Mouse (Mus musculus) erythroblast, embryonic 14.5 days (primary cell): ENCODE measurements around the gene Gzmk. TPM values are rescaled to one million over a fixed set of nuclear protein-coding genes. Genes with fewer than 3 reads are reported as not detected.

Experiments
- H3K27me3 ChIP-seq: 2 replicates; pipeline ENCODE4 v1.6.1; 2012; ENCODE audit warnings: inconsistent platforms; ENCODE audit not compliant: control insufficient read depth
- H3K36me3 ChIP-seq: 2 replicates; pipeline ENCODE4 v1.6.1; 2012; ENCODE audit warnings: mild to moderate bottlenecking, inconsistent platforms; ENCODE audit not compliant: control insufficient read depth
- H3K4me1 ChIP-seq: 2 replicates; pipeline ENCODE4 v1.6.1; 2012; ENCODE audit warnings: inconsistent platforms; ENCODE audit not compliant: control insufficient read depth
- H3K4me3 ChIP-seq: replicated peaks from 2 replicates; pipeline ENCODE3; 2012; ENCODE audit warnings: moderate library complexity, mild to moderate bottlenecking, inconsistent platforms
- H3K9me3 ChIP-seq: 2 replicates; pipeline ENCODE4 v1.6.1; 2012; ENCODE audit warnings: low read length, inconsistent platforms, mixed read lengths; ENCODE audit not compliant: control insufficient read depth
- GATA1 ChIP-seq: IDR thresholded peaks from 2 replicates; pipeline ENCODE4 v1.6.1; 2012; ENCODE audit warnings: low read length, inconsistent platforms, mixed read lengths
- TAL1 ChIP-seq: IDR thresholded peaks from 3 replicates; pipeline ENCODE4 v1.6.1; 2012; ENCODE audit warnings: low read length, inconsistent platforms, mixed read lengths
- polyA plus RNA-seq: library from polyadenylated mRNA; stranded (reverse); fragments of >175 nt; gene quantifications from 2 replicates; pipeline ENCODE4 v1.2.3, GENCODE M21; 2012

Gene Gzmk
- polyA plus RNA-seq, 1 experiment = not detected

DNA sequence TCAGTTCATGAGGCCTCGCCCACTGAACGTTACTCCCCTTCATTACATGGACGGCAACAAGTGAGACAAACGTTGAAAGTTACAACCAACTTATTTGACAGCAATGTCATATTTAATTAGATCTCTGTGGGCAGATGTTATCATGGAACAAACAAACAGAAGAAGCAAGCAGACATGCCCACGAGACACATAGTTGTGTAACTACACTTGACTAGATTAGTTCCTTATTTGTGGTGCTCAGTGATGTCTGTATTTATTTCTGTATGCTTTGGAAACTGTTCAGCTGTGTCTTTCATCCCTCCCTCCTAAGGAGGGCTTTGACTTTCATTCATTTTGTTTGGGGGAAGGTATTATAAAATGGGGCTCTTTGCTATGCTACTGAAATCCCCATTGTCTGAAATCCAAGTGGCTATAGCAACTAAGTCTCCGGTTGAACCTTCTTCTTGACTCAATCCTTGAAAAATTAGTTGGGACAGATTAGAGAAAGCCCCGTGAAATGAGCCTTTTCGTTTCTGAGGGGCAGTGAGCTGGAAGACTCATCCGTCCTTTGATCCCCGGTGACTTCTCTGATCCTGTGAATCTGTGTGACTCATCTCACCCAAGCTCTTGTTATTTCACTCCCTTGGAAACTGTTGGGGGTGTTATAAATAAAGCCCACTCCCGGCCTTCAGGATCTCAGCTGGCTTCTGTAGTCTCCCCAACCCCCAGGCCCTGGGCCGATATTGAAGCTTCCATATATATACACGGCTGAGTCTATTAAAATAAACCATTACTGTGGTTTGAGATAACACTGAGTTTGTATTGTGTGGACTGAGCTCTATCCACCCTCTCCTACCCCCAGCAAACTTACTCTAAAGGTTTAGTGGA, 28.7 kb downstream of the Gzmk start:
- no peaks in the 10 kb centered on the region for H3K27me3 ChIP-seq
- H3K9me3 ChIP-seq = no peaks in the 10 kb centered on the region
- no peaks in the 10 kb centered on the region for H3K4me1 ChIP-seq
- TF ChIP-seq GATA1 (no peak), TAL1 (no peak)
- H3K36me3 ChIP-seq = no peaks in the 10 kb centered on the region
- H3K4me3 ChIP-seq = no peak overlapping the region

DNA sequence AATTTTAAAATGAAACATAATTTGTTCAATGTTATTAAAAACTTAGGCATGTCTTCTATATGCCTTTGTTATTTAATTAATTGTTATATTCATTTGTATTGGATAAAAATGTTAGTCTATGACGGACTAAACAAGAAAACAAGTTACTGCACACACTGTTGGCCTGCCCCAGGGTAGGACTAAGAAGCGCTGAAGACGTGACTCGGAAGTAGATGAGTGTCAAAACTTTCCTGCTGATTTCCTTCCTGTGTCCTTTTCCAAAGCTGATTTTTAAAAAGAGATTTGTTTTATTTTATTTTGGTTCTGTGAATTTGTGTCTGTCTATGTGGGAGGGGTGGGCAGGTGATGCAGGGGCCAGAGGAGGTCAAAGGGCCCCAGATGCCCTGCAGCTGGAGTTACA, 42.0 kb downstream of the Gzmk start:
- no peaks in the 10 kb centered on the region for H3K36me3 ChIP-seq
- peaks cover 9% of the 10 kb centered on the region; the same call in 1 of the 2 replicates for H3K9me3 ChIP-seq
- no peaks in the 10 kb centered on the region for H3K4me1 ChIP-seq
- TF ChIP-seq TAL1 (no peak), GATA1 (no peak)
- H3K27me3 ChIP-seq = no peaks in the 10 kb centered on the region
- no peak overlapping the region for H3K4me3 ChIP-seq

DNA sequence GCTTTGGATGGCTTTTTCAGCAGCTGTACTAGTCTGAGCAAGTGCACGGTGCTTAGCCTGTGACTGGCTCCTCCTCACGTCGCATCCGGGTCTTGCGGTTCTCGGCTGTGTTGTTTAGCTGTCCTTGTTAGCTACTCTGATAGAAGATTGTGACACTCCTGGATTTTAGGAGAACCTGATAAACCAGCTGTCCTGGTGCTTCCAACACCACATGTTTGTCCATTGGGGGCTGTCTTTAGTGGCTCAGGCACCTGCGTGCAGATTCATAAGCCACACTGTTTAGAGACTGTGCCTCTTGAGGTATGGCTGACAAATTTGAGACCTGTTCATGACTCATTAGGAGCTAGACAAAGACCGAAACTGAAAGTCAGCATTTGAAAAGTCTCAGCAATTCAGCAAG, 42.4 kb downstream of the Gzmk start:
- H3K9me3 ChIP-seq = peaks cover 7% of the 10 kb centered on the region; the same call in 1 of the 2 replicates
- TF ChIP-seq TAL1 = no peak
- TF ChIP-seq GATA1 = no peak
- H3K4me3 ChIP-seq = no peak overlapping the region
- H3K4me1 ChIP-seq = no peaks in the 10 kb centered on the region
- H3K27me3 ChIP-seq = no peaks in the 10 kb centered on the region
- no peaks in the 10 kb centered on the region for H3K36me3 ChIP-seq

DNA sequence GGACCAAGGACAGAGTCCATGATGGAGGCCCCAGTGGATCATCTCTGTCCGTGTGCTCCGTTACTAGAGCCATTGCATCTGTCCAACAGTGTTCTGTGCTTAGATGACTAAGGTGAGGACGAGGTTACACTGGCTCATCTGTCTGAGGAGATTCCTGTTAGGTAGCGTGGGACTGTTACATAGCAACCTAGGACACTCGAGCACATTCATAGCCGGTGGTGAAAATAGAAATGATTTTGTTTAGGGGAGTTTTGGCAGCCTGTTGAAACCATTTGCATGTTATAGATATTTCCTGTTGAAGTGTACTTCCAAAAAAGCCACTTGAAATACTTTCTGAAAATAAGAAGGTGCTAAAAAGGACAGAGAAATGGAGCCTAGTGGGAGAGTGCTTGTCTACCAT, 51.5 kb downstream of the Gzmk start:
- Histone ChIP-seq H3K27me3 (no peaks in the 10 kb centered on the region), H3K36me3 (no peaks in the 10 kb centered on the region)
- no peak for TF ChIP-seq TAL1
- no peak for TF ChIP-seq GATA1

DNA sequence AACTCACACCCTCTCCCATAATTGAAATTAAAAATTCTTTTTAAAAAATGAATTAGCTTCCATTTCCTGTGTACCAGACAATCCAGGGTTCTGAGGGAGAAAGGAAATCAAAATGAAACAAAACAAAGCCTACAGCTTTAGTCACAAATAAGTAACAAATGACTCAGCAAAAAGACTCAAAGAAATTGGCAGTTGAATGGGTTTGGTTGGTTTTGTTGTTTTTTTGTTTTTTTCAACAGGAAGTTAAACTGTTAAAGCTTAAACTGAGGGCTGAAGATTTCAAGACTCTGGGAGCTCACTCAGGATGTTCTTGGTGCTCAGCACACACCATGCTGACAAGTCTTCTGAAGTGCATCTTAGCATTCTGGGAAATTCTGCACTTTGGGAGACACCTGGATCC, 55.5 kb downstream of the Gzmk start:
- TF ChIP-seq GATA1 = no peak
- no peak for TF ChIP-seq TAL1
- no peak overlapping the region for H3K4me3 ChIP-seq
- no peaks in the 10 kb centered on the region for H3K4me1 ChIP-seq
- H3K27me3 ChIP-seq = no peaks in the 10 kb centered on the region
- no peaks in the 10 kb centered on the region for H3K9me3 ChIP-seq
- no peaks in the 10 kb centered on the region for H3K36me3 ChIP-seq

More for the DNA sequence above, 51.5 kb downstream of the Gzmk start:
- Histone ChIP-seq H3K4me3 (no peak overlapping the region), H3K4me1 (no peaks in the 10 kb centered on the region), H3K9me3 (no peaks in the 10 kb centered on the region)

DNA sequence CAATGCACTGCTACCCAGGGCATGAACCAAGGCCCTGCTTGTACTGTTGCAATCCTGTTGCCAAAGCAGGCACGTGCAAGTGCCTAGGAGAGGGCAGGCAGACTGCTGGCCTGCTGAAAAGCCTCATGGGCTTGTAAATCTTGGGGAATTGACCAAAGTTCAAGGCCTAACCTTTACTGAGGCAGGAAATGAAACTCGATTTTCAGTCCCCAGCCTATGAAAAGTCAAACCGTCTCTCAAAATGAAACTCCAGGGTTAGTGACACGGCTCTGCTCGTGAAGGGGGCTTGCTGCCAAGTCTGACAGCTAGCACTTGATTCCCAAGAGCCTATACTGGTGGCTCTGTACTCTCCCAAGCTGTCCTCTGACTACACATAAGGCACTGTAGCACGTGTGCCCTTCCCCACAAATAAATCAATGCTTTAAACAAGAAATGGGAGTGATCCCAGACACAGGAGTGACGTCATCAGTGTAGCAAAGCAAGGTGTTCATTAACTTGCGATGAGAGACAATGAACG, 57.6 kb downstream of the Gzmk start:
- H3K4me3 ChIP-seq = no peak overlapping the region

DNA sequence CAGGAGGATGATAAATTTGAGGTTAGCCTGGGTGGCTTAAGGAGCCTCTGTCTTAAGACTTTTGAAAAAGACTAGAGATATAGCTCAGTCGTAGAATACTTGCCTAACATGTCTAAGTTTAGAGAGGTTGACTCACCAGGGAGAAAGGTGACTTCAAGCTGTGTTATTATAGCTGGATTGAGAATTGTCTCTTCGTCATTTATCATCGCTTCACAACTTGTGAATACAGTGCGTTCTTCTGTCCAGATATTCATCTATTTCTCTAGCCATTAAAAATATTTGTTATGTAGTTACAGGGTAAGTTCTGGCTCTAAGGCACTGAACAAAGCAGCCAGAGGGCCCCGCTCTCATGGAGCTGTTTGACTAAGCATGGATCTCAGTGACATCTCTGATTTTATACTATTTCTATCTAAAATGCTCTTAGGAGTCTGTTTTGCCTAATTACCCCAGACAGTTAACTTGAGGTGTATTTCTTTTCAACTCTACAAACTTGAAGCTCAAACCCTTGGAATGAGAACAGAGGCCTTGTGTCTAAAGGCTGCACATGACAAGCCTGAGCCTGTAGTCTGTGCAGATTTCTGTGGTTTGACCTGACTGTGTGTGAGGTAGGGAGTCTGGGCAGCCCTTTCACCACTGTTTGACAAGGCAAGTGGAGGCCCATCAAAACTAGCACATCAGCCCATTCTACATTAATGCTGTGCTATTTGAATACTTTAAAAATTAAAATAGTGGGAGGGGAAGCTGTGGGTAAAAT, 61.3 kb downstream of the Gzmk start:
- no peaks in the 10 kb centered on the region for H3K4me1 ChIP-seq
- H3K27me3 ChIP-seq = no peaks in the 10 kb centered on the region
- TF ChIP-seq TAL1 (no peak), GATA1 (no peak)
- H3K4me3 ChIP-seq = no peak overlapping the region
- H3K9me3 ChIP-seq = no peaks in the 10 kb centered on the region
- H3K36me3 ChIP-seq = no peaks in the 10 kb centered on the region

More for the DNA sequence above, 57.6 kb downstream of the Gzmk start:
- TF ChIP-seq GATA1 (no peak), TAL1 (no peak)
- Histone ChIP-seq H3K36me3 (no peaks in the 10 kb centered on the region), H3K9me3 (no peaks in the 10 kb centered on the region), H3K4me1 (no peaks in the 10 kb centered on the region), H3K27me3 (no peaks in the 10 kb centered on the region)

DNA sequence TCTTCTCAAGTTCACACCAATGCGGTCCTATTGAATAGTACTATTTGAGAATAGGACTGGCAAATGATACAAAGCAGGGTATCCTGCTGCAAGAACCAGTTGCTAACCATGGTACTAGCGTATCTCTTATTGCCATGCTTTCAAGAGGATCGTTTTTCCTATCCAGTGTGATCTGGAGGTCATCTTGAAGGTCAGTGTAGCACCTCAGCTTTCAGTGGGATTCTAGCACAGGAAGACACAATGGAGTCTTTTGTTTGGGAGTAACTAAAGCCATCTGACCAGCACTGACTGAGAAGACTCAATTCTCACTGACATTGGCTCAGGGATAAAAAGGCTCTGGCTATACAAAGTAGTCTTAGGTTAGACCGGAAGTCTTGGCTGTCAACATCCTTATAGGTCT, 74.2 kb downstream of the Gzmk start:
- TF ChIP-seq TAL1 (no peak), GATA1 (no peak)
- no peaks in the 10 kb centered on the region for H3K36me3 ChIP-seq
- H3K4me3 ChIP-seq = no peak overlapping the region
- H3K4me1 ChIP-seq = no peaks in the 10 kb centered on the region
- H3K27me3 ChIP-seq = no peaks in the 10 kb centered on the region
- no peaks in the 10 kb centered on the region; the same call in 1 of the 2 replicates for H3K9me3 ChIP-seq

DNA sequence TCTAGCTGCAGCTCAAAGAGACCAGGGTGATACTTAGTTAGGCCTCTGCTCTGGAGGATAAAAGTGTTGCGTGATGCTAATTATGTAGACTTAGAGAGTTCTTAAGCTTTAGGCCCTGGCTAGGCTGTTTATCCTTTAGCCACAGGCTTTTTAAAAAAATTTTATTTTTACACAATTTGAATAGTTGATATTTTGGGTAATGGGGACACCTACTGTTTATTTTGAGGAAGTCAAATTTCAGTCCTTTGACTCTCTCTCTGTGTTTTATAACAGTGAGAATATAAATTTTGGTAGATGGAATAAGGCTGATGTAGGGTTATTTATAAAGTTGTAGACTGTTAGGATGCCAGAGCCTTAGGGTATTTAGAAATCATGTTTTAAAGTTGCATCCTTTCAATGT, 86.1 kb downstream of the Gzmk start:
- Histone ChIP-seq H3K4me3 (no peak overlapping the region), H3K9me3 (no peaks in the 10 kb centered on the region), H3K4me1 (no peaks in the 10 kb centered on the region), H3K27me3 (no peaks in the 10 kb centered on the region), H3K36me3 (no peaks in the 10 kb centered on the region)
- no peak for TF ChIP-seq GATA1
- no peak for TF ChIP-seq TAL1
